Mouse (Mus musculus) embryonic fibroblast, embryonic 13.5 days (primary cell): ENCODE results near the gene Dhx8. TPM values are rescaled to one million over a fixed set of nuclear protein-coding genes. Genes with fewer than 3 reads are reported as not detected.

Experiments used
- H3K27ac ChIP-seq: 2 replicates; pipeline ENCODE4 v1.5.1; 2012; ENCODE audit warnings: low read length, control low read depth, inconsistent platforms; ENCODE audit not compliant: insufficient read depth
- H3K4me1 ChIP-seq: 2 replicates; pipeline ENCODE4 v1.6.1; 2011; ENCODE audit warnings: low read length; ENCODE audit not compliant: control insufficient read depth, insufficient read depth
- H3K4me3 ChIP-seq: 2 replicates; pipeline ENCODE4 v1.5.1; 2011; ENCODE audit warnings: mild to moderate bottlenecking, control low read depth, low read length; ENCODE audit not compliant: insufficient read depth
- CTCF ChIP-seq: IDR thresholded peaks from 2 replicates; pipeline ENCODE4 v1.5.1; 2011; ENCODE audit warnings: mild to moderate bottlenecking, control low read depth, low read length, moderate library complexity, borderline replicate concordance; ENCODE audit not compliant: insufficient read depth
- POLR2A ChIP-seq: IDR thresholded peaks from 2 replicates; pipeline ENCODE4 v1.6.1; 2011; ENCODE audit warnings: low read depth, mild to moderate bottlenecking, control low read depth, low read length, moderate library complexity
- polyA plus RNA-seq: library from polyadenylated mRNA; stranded (reverse); fragments of >200 nt; gene quantifications from 2 replicates; pipeline ENCODE4 v1.2.4, GENCODE M21; 2011; ENCODE audit warnings: low read depth; ENCODE audit not compliant: missing spikeins, insufficient read length

The Dhx8 gene
- polyA plus RNA-seq, 1 experiment, result 29.4 TPM

- Histone ChIP-seq H3K4me1 (no peaks in the 10 kb centered on the region), H3K4me3 (no peak overlapping the region), H3K27ac (no peak overlapping the region)
- TF ChIP-seq CTCF, result no peak
- TF ChIP-seq POLR2A, result no peak
These were observed 32.7 kb upstream of the Dhx8 start for GRCm38 (mm10) chr11:101699991-101700390.

- Histone ChIP-seq H3K4me1 (no peaks in the 10 kb centered on the region), H3K4me3 (no peak overlapping the region), H3K27ac (no peak overlapping the region)
- TF ChIP-seq POLR2A (no peak), CTCF (no peak)
These were observed 32.3 kb upstream of the Dhx8 start for GRCm38 (mm10) chr11:101700446-101700845.

- no peak overlapping the region for H3K27ac ChIP-seq
- no peak overlapping the region for H3K4me3 ChIP-seq
- TF ChIP-seq POLR2A, result no peak
- no peak for TF ChIP-seq CTCF
- H3K4me1 ChIP-seq, result no peaks in the 10 kb centered on the region
These were observed 28.6 kb upstream of the Dhx8 start for GRCm38 (mm10) chr11:101704081-101704480.

GRCm38 (mm10) chr11:101706764-101707448 is 25.8 kb upstream of the Dhx8 start:
- TF ChIP-seq CTCF (no peak), POLR2A (no peak)
- Histone ChIP-seq H3K4me3 (no peak overlapping the region), H3K27ac (no peak overlapping the region), H3K4me1 (no peaks in the 10 kb centered on the region)

- H3K4me3 ChIP-seq, result no peak overlapping the region
- H3K27ac ChIP-seq, result no peak overlapping the region
- TF ChIP-seq CTCF (no peak), POLR2A (no peak)
- H3K4me1 ChIP-seq, result no peaks in the 10 kb centered on the region
These were observed 24.2 kb upstream of the Dhx8 start for GRCm38 (mm10) chr11:101708482-101708881.

- TF ChIP-seq CTCF, result no peak
- TF ChIP-seq POLR2A, result no peak
- Histone ChIP-seq H3K27ac (no peak overlapping the region), H3K4me1 (no peaks in the 10 kb centered on the region), H3K4me3 (no peak overlapping the region)
These were observed 19.9 kb upstream of the Dhx8 start for GRCm38 (mm10) chr11:101712811-101713210.

- Histone ChIP-seq H3K4me3 (no peak overlapping the region), H3K27ac (no peak overlapping the region), H3K4me1 (no peaks in the 10 kb centered on the region)
- TF ChIP-seq POLR2A (no peak), CTCF (no peak)
These were observed 18.7 kb upstream of the Dhx8 start for GRCm38 (mm10) chr11:101714012-101714411.

- H3K4me3 ChIP-seq, result no peak overlapping the region
- no peak overlapping the region for H3K27ac ChIP-seq
- H3K4me1 ChIP-seq, result no peaks in the 10 kb centered on the region
- no peak for TF ChIP-seq CTCF
- no peak for TF ChIP-seq POLR2A
These were observed 14.4 kb upstream of the Dhx8 start for GRCm38 (mm10) chr11:101718324-101718723.

GRCm38 (mm10) chr11:101719986-101720520 is 12.7 kb upstream of the Dhx8 start:
- TF ChIP-seq CTCF (no peak), POLR2A (no peak)
- Histone ChIP-seq H3K4me3 (no peak overlapping the region), H3K4me1 (peaks cover 1% of the 10 kb centered on the region; the same call in 1 of the 2 replicates), H3K27ac (no peak overlapping the region)

- no peak overlapping the region for H3K4me3 ChIP-seq
- TF ChIP-seq POLR2A (no peak), CTCF (no peak)
- H3K27ac ChIP-seq, result no peak overlapping the region
- H3K4me1 ChIP-seq, result peaks cover 3% of the 10 kb centered on the region; the same call in 1 of the 2 replicates
These were observed 7.7 kb upstream of the Dhx8 start for GRCm38 (mm10) chr11:101725043-101725442.
